Mouse (Mus musculus) retina, postnatal 7 days (tissue): ENCODE data around the gene Arhgap9.
A peak's percentile ranks its signal among the peaks of the same experiment; 100 is the strongest.
"Not testable (repeated sequence)": the region's sequence is repeated elsewhere in the genome, so short reads cannot be mapped to it uniquely, and the experiment has no call there.

Source experiments
- DNase-seq: peaks from one replicate; pipeline ENCODE4 v3.0.0-alpha.2; 2012; ENCODE audit warnings: low read depth, low spot score

Gene Arhgap9

GRCm38 (mm10) chr10:127291881-127292638 lies 29.7 kb upstream of the Arhgap9 start:
- no peak for DNase-seq

- DNase-seq = no peak
Observed at GRCm38 (mm10) chr10:127292987-127293538, 28.7 kb upstream of the Arhgap9 start.

DNA sequence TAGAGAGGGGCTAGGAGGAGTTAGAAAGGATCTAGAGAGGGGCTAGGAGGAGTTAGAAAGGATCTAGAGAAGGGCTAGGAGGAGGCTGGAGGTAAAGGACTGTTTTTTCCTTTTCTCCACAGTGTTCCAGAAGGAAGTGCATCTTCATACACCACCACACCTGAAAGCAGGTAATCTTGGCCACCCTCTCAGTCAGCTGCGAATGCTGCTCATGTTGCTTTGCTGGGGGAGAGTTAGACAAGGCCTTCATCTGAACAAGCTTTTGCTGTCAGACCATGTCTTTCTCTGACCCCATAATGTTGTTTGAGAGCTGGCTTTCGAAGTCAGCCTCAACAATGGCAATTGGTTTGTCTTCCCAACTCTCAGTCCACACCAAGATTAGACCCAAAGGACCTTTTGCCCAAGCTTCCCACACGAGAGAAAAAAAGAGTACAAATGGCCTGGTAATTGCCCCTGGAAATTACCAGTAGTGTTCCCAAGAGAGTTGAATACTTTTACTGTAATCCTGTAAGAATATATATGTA lies 28.1 kb upstream of the Arhgap9 start:
- no peak for DNase-seq

DNA sequence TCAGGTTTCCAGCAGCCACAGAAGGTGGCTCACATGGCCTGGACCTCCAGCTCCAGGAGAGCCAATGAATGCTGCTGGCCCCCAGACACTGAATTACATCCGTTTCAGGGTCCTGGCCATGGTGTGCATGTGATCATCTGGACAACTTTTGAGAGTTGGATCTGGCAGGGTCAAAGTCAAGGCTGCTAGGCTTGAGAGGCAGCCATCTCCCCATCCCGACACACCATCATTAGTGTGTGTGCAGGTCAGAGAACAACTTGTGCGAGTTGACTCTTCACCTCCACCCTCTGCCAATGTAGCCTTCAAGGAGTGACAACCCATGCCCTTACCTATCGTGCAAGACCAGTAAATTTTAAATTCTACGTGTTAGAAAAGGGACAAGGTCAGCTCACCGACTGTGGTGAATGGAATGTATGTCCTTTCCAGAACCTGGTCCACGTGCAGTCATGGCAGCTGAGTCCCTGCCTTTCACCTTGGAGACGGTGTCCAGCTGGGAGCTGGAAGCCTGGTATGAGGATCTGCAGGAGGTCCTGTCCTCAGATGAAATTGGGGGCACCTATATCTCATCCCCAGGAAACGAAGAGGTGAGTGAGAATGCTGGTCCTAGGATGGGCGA lies 26.8 kb upstream of the Arhgap9 start:
- no peak for DNase-seq

- DNase-seq = no peak
Observed at GRCm38 (mm10) chr10:127295986-127296794, 25.6 kb upstream of the Arhgap9 start.

DNA sequence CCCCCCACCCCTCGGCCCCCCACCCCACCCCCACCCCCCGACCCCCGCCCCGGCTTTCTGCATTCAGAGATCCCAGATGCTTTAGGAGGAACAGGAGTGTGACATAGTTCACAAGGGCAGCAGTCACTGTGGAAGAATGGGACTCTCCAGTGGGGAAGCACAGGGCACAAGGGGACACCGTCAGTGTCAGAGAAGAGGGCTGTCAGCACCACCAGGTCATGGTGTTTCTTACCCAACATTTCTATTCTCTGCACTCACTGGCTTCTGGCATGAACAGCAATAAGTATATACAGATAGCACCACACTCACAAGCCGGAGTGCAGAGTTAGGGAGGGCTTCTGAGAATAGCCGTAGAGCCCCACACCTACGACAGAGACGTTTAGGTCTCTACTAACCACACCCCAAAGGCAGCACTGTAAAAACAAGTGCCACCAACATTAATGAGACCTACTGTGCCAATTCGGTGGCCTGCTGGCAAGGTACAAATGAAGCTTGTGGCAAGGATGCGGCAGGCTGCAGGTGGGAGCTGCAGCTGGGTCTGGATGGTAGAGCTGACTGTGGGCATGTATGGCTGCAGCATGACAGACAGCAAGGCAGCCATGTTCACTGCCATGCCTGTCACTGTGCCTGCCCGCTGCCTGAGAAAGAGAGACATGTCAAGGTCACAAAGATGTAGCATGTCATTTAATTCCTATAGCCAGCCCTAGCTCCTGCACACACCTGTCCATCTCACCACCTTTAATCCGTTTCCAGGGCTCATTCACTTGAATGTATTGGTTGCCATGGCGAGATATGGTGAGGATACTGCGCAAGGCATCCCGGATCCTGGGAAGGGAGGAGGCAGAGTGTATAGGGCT lies 24.5 kb upstream of the Arhgap9 start:
- no peak for DNase-seq

GRCm38 (mm10) chr10:127300361-127300760 lies 21.4 kb upstream of the Arhgap9 start:
- no peak for DNase-seq

- DNase-seq = no peak
Observed at GRCm38 (mm10) chr10:127303136-127303535, 18.6 kb upstream of the Arhgap9 start.

DNA sequence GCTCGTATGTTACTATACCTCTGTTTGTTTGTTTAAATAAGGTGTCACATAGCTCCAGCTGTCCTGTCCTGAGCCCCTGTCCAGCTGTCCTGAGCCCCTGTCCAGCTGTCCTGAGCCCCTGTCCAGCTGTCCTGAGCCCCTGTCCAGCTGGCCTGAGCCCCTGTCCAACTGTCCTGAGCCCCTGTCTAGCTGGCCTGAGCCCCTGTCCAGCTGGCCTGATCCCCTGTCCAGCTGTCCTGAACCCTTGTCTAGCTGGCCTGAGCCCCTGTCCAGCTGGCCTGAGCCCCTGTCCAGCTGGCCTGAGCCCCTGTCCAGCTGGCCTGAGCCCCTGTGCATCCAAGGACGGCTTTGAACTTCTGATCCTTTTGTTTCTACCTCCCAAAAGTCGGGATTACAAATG lies 12.6 kb upstream of the Arhgap9 start:
- not testable (repeated sequence) for DNase-seq

- no peak for DNase-seq
Observed at GRCm38 (mm10) chr10:127310523-127311475, 11.0 kb upstream of the Arhgap9 start.

DNA sequence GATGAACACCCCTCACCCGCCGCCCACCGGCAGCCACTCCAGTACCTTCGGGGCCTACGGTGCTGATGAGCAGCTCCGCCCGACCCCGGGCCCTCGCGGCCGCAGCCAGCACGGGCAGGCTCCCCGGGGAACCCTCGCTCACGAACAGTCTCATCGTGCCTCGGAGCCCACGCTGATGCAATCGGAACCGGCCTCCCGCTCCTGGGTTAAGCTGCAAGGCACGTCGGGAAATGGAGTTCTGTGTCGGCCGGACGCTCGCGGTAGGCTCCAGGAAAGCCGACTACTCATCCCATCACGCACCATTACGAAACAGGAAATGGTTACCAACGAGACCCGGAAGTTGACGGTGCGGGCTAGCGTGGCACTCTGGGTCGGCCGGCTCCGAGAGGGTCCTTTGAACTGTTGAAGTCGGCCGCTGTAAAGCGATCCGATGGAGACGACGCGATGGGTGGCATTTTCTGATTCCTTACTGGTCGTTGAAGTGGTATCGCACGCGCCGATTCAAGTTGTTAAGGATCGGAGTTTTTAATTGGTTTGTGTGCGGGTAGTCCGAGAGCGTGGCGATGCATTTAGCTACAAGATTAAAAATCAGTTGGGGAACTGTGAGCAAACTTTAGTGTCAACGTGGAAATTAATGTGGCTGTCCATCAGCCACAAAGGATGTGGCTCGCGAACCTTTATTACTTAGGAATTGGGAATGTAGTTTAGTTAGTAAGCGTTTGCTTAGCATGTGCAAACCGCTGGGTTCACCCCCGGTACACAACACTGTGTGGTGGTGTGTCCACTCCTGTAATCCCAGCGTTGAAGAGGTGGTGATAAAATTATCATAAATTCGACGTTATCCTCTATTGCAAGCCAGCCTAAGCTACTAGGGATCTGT lies 10.0 kb upstream of the Arhgap9 start, which contains the start of gene Mars:
Mars (minus strand) TSS at position 311 of the 880 bp plus-strand sequence.
- DNase-seq = peak; percentile 96

DNA sequence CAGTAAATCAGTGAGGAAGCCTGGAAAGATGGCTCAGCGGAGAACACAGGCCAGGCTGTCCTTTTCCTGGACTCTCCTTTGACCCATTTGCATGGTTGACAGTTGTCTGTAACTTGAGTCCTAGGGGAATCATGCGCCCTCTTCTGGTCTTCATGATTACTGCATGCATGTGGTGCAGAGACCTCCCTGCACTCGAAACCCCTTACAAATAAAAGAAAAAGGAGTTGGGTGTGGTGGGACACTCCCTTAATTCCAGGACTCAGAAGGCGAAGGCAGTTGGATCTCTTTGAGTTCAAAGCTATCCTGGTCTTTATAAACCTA lies 9.4 kb upstream of the Arhgap9 start:
- DNase-seq = peak; percentile 79

GRCm38 (mm10) chr10:127312858-127313257 lies 8.9 kb upstream of the Arhgap9 start:
- no peak for DNase-seq

DNA sequence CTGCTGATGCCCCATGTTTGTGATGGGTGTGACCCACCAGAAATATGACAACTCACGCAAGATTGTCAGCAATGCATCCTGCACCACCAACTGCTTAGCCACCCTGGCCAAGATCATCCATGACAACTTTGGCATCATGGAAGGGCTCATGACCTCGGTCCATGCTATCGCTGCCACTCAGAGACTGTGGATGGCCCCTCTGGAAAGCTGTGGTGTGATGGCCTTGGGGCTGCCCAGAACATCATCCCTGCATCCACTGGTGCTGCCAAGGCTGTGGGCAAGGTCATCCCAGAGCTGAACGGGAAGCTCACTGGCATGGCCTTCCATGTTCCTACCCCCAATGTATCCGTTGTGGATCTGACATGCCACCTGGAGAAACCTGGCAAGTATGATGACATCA lies 8.2 kb upstream of the Arhgap9 start:
- not testable (repeated sequence) for DNase-seq

DNA sequence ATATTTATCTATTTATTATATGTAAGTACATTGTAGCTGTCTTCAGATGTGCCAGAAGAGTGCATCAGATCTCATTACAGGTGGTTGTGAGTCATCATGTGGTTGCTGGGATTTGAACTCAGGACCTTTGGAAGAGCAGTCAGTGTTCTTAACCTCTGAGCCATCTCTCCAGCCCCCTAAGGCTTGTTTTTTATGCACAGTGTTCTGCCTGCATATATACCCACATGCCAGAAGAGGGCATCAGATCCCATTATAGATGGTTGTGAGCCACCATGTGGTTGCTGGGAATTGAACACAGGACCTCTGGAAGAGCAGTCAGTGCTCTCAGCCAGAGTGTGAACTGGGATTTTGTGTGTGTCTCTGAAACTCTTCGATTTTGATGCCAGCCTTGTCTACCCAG lies 6.8 kb upstream of the Arhgap9 start:
- DNase-seq = not testable (repeated sequence)

DNA sequence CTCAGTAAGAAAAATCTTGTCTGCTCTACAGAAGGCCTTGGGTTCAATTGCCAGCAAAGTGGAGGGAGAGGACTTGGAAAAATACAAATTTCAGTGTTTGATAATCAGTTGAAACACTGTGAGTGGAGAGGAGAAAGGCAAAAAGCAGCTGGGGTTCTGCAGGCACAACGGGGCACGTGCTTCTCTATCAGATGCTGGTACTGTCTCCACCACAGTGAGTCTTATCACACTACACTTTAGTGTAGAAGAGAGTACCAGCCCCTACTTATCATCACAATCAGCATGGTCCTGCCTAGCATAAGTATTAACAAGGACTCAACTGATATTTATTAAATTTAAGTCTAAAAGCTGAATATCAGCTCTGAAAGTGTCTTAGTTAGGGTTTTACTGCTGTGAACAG lies 4.5 kb upstream of the Arhgap9 start:
- no peak for DNase-seq

GRCm38 (mm10) chr10:127318009-127318408 lies 3.8 kb upstream of the Arhgap9 start:
- DNase-seq = no peak

DNA sequence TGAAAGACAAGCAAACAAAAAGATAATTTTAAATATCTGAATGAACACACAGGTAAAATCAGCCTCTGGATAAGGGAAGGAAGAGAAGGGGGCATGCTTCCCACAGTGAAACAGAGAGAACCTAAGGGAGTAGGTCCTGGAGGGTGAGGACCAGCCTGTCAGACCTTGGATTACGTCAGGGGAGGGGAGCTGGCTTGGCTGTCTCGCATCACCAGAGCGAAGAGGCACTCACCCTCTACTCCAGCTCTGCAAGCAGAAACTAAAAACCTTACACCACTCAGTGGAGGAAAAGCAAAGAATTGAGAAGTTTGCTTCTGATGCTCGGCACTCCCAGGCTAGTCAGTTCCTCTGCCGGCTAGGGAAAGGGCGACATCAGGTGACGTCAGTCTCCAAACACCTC lies 1.8 kb upstream of the Arhgap9 start:
- DNase-seq = no peak

- no peak for DNase-seq
Observed at GRCm38 (mm10) chr10:127322178-127322577, 414 bp downstream of the Arhgap9 start.
